Mouse (Mus musculus): ENCODE results near the gene A2ml1. TPM values are rescaled to one million over a fixed set of nuclear protein-coding genes. Genes with fewer than 3 reads are reported as not detected.

The A2ml1 gene
- polyA plus RNA-seq, 1 experiment from 2014 or later: 0.20 TPM

GRCm38 (mm10) chr6:128490141-128490540 lies 91.3 kb downstream of the A2ml1 start:
- Histone ChIP-seq H3K27ac (no peak overlapping the region), H3K9me3 (no peaks in the 10 kb centered on the region), H3K4me1 (no peaks in the 10 kb centered on the region), H3K4me3 (no peak overlapping the region), H3K27me3 (ENCODE audit: insufficient read depth, poor library complexity, severe bottlenecking) (no peaks in the 10 kb centered on the region), H3K36me3 (no peaks in the 10 kb centered on the region)
- no peak for DNase-seq (ENCODE audit: low spot score)
- WGBS: 90% methylated on average over 10 of the region's 10 CpGs

Other genes starting within 250 kb of the A2ml1 start
- gene Tulp3, start 225.8 kb downstream of the A2ml1 start, polyA plus RNA-seq (2016; fragmentation: Nextera tagmentation; extraction: Ambion mirVana): 13.1 and 16.1 TPM in 2 replicates
- gene Rhno1, start 218.7 kb downstream of the A2ml1 start, polyA plus RNA-seq (2016; fragmentation: Nextera tagmentation; extraction: Ambion mirVana): 97.3 and 121 TPM in 2 replicates
- gene Foxm1, start 218.6 kb downstream of the A2ml1 start, polyA plus RNA-seq (2016; fragmentation: Nextera tagmentation; extraction: Ambion mirVana): 31.2 and 33.4 TPM in 2 replicates
- gene Tex52, start 206.2 kb downstream of the A2ml1 start, polyA plus RNA-seq (2016; fragmentation: Nextera tagmentation; extraction: Ambion mirVana): 0.29 TPM in 1 of 2 replicates, not detected in the other
- not detected in 2 replicates for gene Gm44596, start 206.1 kb downstream of the A2ml1 start, polyA plus RNA-seq (2016; fragmentation: Nextera tagmentation; extraction: Ambion mirVana)
- gene Nrip2, start 182.3 kb downstream of the A2ml1 start, polyA plus RNA-seq (2016; fragmentation: Nextera tagmentation; extraction: Ambion mirVana): 2.1 and 2.4 TPM in 2 replicates
- 36.9 and 37.1 TPM in 2 replicates for gene Itfg2, start 156.7 kb downstream of the A2ml1 start, polyA plus RNA-seq (2016; fragmentation: Nextera tagmentation; extraction: Ambion mirVana)
- gene Fkbp4, start 142.9 kb downstream of the A2ml1 start, polyA plus RNA-seq (2016; fragmentation: Nextera tagmentation; extraction: Ambion mirVana): 362 and 541 TPM in 2 replicates
- gene Pzp, start 54.9 kb downstream of the A2ml1 start, polyA plus RNA-seq (2016; fragmentation: Nextera tagmentation; extraction: Ambion mirVana): 0.15 and 0.57 TPM in 2 replicates
- not detected in 2 replicates for gene Klrb1a, start 41.9 kb upstream of the A2ml1 start, polyA plus RNA-seq (2016; fragmentation: Nextera tagmentation; extraction: Ambion mirVana)
- not detected in 2 replicates for gene Clec2h, start 80.8 kb upstream of the A2ml1 start, polyA plus RNA-seq (2016; fragmentation: Nextera tagmentation; extraction: Ambion mirVana)
- not detected in 2 replicates for gene Klrb1, start 141.5 kb upstream of the A2ml1 start, polyA plus RNA-seq (2016; fragmentation: Nextera tagmentation; extraction: Ambion mirVana)
- gene Klrb1c, start 207.6 kb upstream of the A2ml1 start, polyA plus RNA-seq (2016; fragmentation: Nextera tagmentation; extraction: Ambion mirVana): 0.08 TPM in 1 of 2 replicates, not detected in the other
- gene Gm44511, start 244.7 kb upstream of the A2ml1 start, polyA plus RNA-seq (2016; fragmentation: Nextera tagmentation; extraction: Ambion mirVana): not detected in 2 replicates
- not detected in 2 replicates for gene Klrb1b, start 244.7 kb upstream of the A2ml1 start, polyA plus RNA-seq (2016; fragmentation: Nextera tagmentation; extraction: Ambion mirVana)

Measured in heart, embryonic 10.5 days (tissue).